Mouse (Mus musculus): ENCODE data around the gene AC131692.1. TPM values are rescaled to one million over a fixed set of nuclear protein-coding genes. Genes with fewer than 3 reads are reported as not detected.

Gene AC131692.1
- polyA plus RNA-seq, 1 experiment from 2014 or later: not detected

GRCm38 (mm10) chr19:6056696-6057095 lies 37.5 kb upstream of the AC131692.1 start:
- no peak for ATAC-seq
- Histone ChIP-seq H3K36me3 (ENCODE audit: control insufficient read depth, insufficient read depth) (peaks cover 18% of the 10 kb centered on the region), H3K27me3 (replicated peaks; ENCODE audit: control insufficient read depth, insufficient read depth, low read length) (no peaks in the 10 kb centered on the region), H3K9me3 (ENCODE audit: control insufficient read depth, low read length) (no peaks in the 10 kb centered on the region), H3K4me1 (replicated peaks; ENCODE audit: control insufficient read depth, insufficient read depth, low read length) (peaks cover 26% of the 10 kb centered on the region), H3K4me3 (replicated peaks; ENCODE audit: low read length) (peak overlapping the region; percentile 85), H3K9ac (replicated peaks; ENCODE audit: low read depth, low read length) (peak overlapping the region; percentile 85), H3K4me2 (ENCODE audit: low read length) (peak overlapping the region; percentile 86), H3K27ac (ENCODE audit: low read length) (no peak overlapping the region)
- 35% methylated on average over 4 of the region's 4 CpGs for WGBS

GRCm38 (mm10) chr19:6057313-6058096 lies 36.7 kb upstream of the AC131692.1 start, which contains the start of the genes Mrpl49 and Fau:
Gene Mrpl49 (minus strand): TSS chr19:6057785.
Gene Fau (plus strand): TSS chr19:6057844.
- no peaks in the 10 kb centered on the region for H3K9me3 ChIP-seq (ENCODE audit: control insufficient read depth, low read length)
- peaks cover 12% of the 10 kb centered on the region for H3K36me3 ChIP-seq (ENCODE audit: control insufficient read depth, insufficient read depth)
- H3K4me3 ChIP-seq (replicated peaks; ENCODE audit: low read length): peak within 1 kb of the TSS; percentile 85
- under 1% methylated on average over 63 of the region's 63 CpGs for WGBS
- H3K9ac ChIP-seq (replicated peaks; ENCODE audit: low read depth, low read length): peak within 1 kb of the TSS; percentile 85
- peak within 1 kb of the TSS; percentile 64 for H3K27ac ChIP-seq (ENCODE audit: low read length)
- ATAC-seq: peak; percentile 87
- H3K4me2 ChIP-seq (ENCODE audit: low read length): peak within 1 kb of the TSS; percentile 93
- peaks cover 34% of the 10 kb centered on the region for H3K4me1 ChIP-seq (replicated peaks; ENCODE audit: control insufficient read depth, insufficient read depth, low read length)
- no peaks in the 10 kb centered on the region for H3K27me3 ChIP-seq (replicated peaks; ENCODE audit: control insufficient read depth, insufficient read depth, low read length)

- peaks cover 3% of the 10 kb centered on the region; the same call in 1 of the 2 replicates for H3K36me3 ChIP-seq (ENCODE audit: control insufficient read depth, insufficient read depth)
- H3K9ac ChIP-seq (replicated peaks; ENCODE audit: low read depth, low read length): peak overlapping the region; percentile 85
- H3K27me3 ChIP-seq (replicated peaks; ENCODE audit: control insufficient read depth, insufficient read depth, low read length): no peaks in the 10 kb centered on the region
- ATAC-seq: no peak
- H3K9me3 ChIP-seq (ENCODE audit: control insufficient read depth, low read length): no peaks in the 10 kb centered on the region
- no peak overlapping the region for H3K27ac ChIP-seq (ENCODE audit: low read length)
- H3K4me1 ChIP-seq (replicated peaks; ENCODE audit: control insufficient read depth, insufficient read depth, low read length): peaks cover 39% of the 10 kb centered on the region
- 35% methylated on average over 5 of the region's 5 CpGs for WGBS
- H3K4me2 ChIP-seq (ENCODE audit: low read length): peak overlapping the region; percentile 93
- peak overlapping the region; percentile 85 for H3K4me3 ChIP-seq (replicated peaks; ENCODE audit: low read length)
Observed at GRCm38 (mm10) chr19:6058513-6058912, 35.7 kb upstream of the AC131692.1 start.

GRCm38 (mm10) chr19:6058966-6059365 lies 35.3 kb upstream of the AC131692.1 start:
- H3K4me1 ChIP-seq (replicated peaks; ENCODE audit: control insufficient read depth, insufficient read depth, low read length): peaks cover 39% of the 10 kb centered on the region
- no peak overlapping the region for H3K27ac ChIP-seq (ENCODE audit: low read length)
- no peak overlapping the region for H3K4me3 ChIP-seq (replicated peaks; ENCODE audit: low read length)
- no peaks in the 10 kb centered on the region for H3K9me3 ChIP-seq (ENCODE audit: control insufficient read depth, low read length)
- H3K4me2 ChIP-seq (ENCODE audit: low read length): peak overlapping the region; percentile 93; the same call in 1 of the 2 replicates
- H3K9ac ChIP-seq (replicated peaks; ENCODE audit: low read depth, low read length): no peak overlapping the region
- ATAC-seq: no peak
- H3K27me3 ChIP-seq (replicated peaks; ENCODE audit: control insufficient read depth, insufficient read depth, low read length): no peaks in the 10 kb centered on the region
- WGBS: 83% methylated on average over 5 of the region's 5 CpGs
- no peaks in the 10 kb centered on the region; the same call in 1 of the 2 replicates for H3K36me3 ChIP-seq (ENCODE audit: control insufficient read depth, insufficient read depth)

GRCm38 (mm10) chr19:6061021-6061533 lies 33.1 kb upstream of the AC131692.1 start, which contains the start of gene Znhit2:
Gene Znhit2 (plus strand): TSS chr19:6061192.
- H3K9me3 ChIP-seq (ENCODE audit: control insufficient read depth, low read length): no peaks in the 10 kb centered on the region
- H3K36me3 ChIP-seq (ENCODE audit: control insufficient read depth, insufficient read depth): no peaks in the 10 kb centered on the region
- peak within 1 kb of the TSS; percentile 82 for H3K27ac ChIP-seq (ENCODE audit: low read length)
- H3K4me2 ChIP-seq (ENCODE audit: low read length): peak within 1 kb of the TSS; percentile 100
- ATAC-seq: peak; percentile 79
- peak within 1 kb of the TSS; percentile 91 for H3K9ac ChIP-seq (replicated peaks; ENCODE audit: low read depth, low read length)
- H3K4me3 ChIP-seq (replicated peaks; ENCODE audit: low read length): peak within 1 kb of the TSS; percentile 90
- H3K4me1 ChIP-seq (replicated peaks; ENCODE audit: control insufficient read depth, insufficient read depth, low read length): peaks cover 40% of the 10 kb centered on the region
- WGBS: under 1% methylated on average over 58 of the region's 58 CpGs
- H3K27me3 ChIP-seq (replicated peaks; ENCODE audit: control insufficient read depth, insufficient read depth, low read length): no peaks in the 10 kb centered on the region

- Histone ChIP-seq H3K27ac (ENCODE audit: low read length) (peak overlapping the region; percentile 82), H3K4me2 (ENCODE audit: low read length) (peak overlapping the region; percentile 100), H3K27me3 (replicated peaks; ENCODE audit: control insufficient read depth, insufficient read depth, low read length) (no peaks in the 10 kb centered on the region), H3K9ac (replicated peaks; ENCODE audit: low read depth, low read length) (peak overlapping the region; percentile 91), H3K9me3 (ENCODE audit: control insufficient read depth, low read length) (no peaks in the 10 kb centered on the region), H3K36me3 (ENCODE audit: control insufficient read depth, insufficient read depth) (no peaks in the 10 kb centered on the region), H3K4me1 (replicated peaks; ENCODE audit: control insufficient read depth, insufficient read depth, low read length) (peaks cover 40% of the 10 kb centered on the region), H3K4me3 (replicated peaks; ENCODE audit: low read length) (peak overlapping the region; percentile 90)
- WGBS: 3% methylated on average over 43 of the region's 44 CpGs
- no peak for ATAC-seq
Observed at GRCm38 (mm10) chr19:6061641-6062302, 32.4 kb upstream of the AC131692.1 start.

- no peaks in the 10 kb centered on the region for H3K27me3 ChIP-seq (replicated peaks; ENCODE audit: control insufficient read depth, insufficient read depth, low read length)
- peak overlapping the region; percentile 100 for H3K4me2 ChIP-seq (ENCODE audit: low read length)
- H3K36me3 ChIP-seq (ENCODE audit: control insufficient read depth, insufficient read depth): no peaks in the 10 kb centered on the region
- H3K4me3 ChIP-seq (replicated peaks; ENCODE audit: low read length): peak overlapping the region; percentile 90
- WGBS: 71% methylated on average over 5 of the region's 5 CpGs
- ATAC-seq: no peak
- peaks cover 41% of the 10 kb centered on the region for H3K4me1 ChIP-seq (replicated peaks; ENCODE audit: control insufficient read depth, insufficient read depth, low read length)
- H3K27ac ChIP-seq (ENCODE audit: low read length): no peak overlapping the region
- no peaks in the 10 kb centered on the region for H3K9me3 ChIP-seq (ENCODE audit: control insufficient read depth, low read length)
- peak overlapping the region; percentile 91 for H3K9ac ChIP-seq (replicated peaks; ENCODE audit: low read depth, low read length)
Observed at GRCm38 (mm10) chr19:6062418-6062817, 31.8 kb upstream of the AC131692.1 start.

- 93% methylated on average over 6 of the region's 6 CpGs for WGBS
- Histone ChIP-seq H3K4me1 (replicated peaks; ENCODE audit: control insufficient read depth, insufficient read depth, low read length) (peaks cover 45% of the 10 kb centered on the region), H3K27me3 (replicated peaks; ENCODE audit: control insufficient read depth, insufficient read depth, low read length) (no peaks in the 10 kb centered on the region), H3K4me2 (ENCODE audit: low read length) (no peak overlapping the region), H3K9ac (replicated peaks; ENCODE audit: low read depth, low read length) (no peak overlapping the region), H3K4me3 (replicated peaks; ENCODE audit: low read length) (no peak overlapping the region), H3K27ac (ENCODE audit: low read length) (no peak overlapping the region), H3K9me3 (ENCODE audit: control insufficient read depth, low read length) (no peaks in the 10 kb centered on the region), H3K36me3 (ENCODE audit: control insufficient read depth, insufficient read depth) (no peaks in the 10 kb centered on the region)
- ATAC-seq: no peak
Observed at GRCm38 (mm10) chr19:6063081-6063480, 31.1 kb upstream of the AC131692.1 start.

- no peaks in the 10 kb centered on the region for H3K27me3 ChIP-seq (replicated peaks; ENCODE audit: control insufficient read depth, insufficient read depth, low read length)
- 43% methylated on average over 5 of the region's 5 CpGs for WGBS
Observed at GRCm38 (mm10) chr19:6066571-6066970, 27.6 kb upstream of the AC131692.1 start.

More at GRCm38 (mm10) chr19:6066571-6066970, 27.6 kb upstream of the AC131692.1 start:
- H3K9ac ChIP-seq (replicated peaks; ENCODE audit: low read depth, low read length): peak overlapping the region; percentile 84
- peak overlapping the region; percentile 90 for H3K27ac ChIP-seq (ENCODE audit: low read length)
- H3K9me3 ChIP-seq (ENCODE audit: control insufficient read depth, low read length): no peaks in the 10 kb centered on the region
- peaks cover 12% of the 10 kb centered on the region for H3K36me3 ChIP-seq (ENCODE audit: control insufficient read depth, insufficient read depth)
- no peak for ATAC-seq
- peak overlapping the region; percentile 99 for H3K4me2 ChIP-seq (ENCODE audit: low read length)
- peaks cover 34% of the 10 kb centered on the region for H3K4me1 ChIP-seq (replicated peaks; ENCODE audit: control insufficient read depth, insufficient read depth, low read length)
- peak overlapping the region; percentile 73 for H3K4me3 ChIP-seq (replicated peaks; ENCODE audit: low read length)

All from forebrain, embryonic 16.5 days (tissue).